Mouse (Mus musculus): ENCODE measurements around the gene Cyp2d11. TPM values are rescaled to one million over a fixed set of nuclear protein-coding genes. Genes with fewer than 3 reads are reported as not detected.
"Not testable (repeated sequence)": the region's sequence is repeated elsewhere in the genome, so short reads cannot be mapped to it uniquely, and the experiment has no call there.

Gene Cyp2d11
- polyA plus RNA-seq, 1 experiment from 2014 or later: not detected

GRCm38 (mm10) chr15:82378261-82379180 lies 15.3 kb downstream of the Cyp2d11 start:
- ATAC-seq (ENCODE audit: low FRiP score): no peak
- peaks cover 30% of the 10 kb centered on the region for H3K4me1 ChIP-seq
- H3K9ac ChIP-seq: no peak overlapping the region
- H3K27me3 ChIP-seq: no peaks in the 10 kb centered on the region
- WGBS: 60% methylated on average over 15 of the region's 15 CpGs
- no peaks in the 10 kb centered on the region for H3K9me3 ChIP-seq
- H3K4me3 ChIP-seq (replicated peaks): no peak overlapping the region
- H3K36me3 ChIP-seq (replicated peaks): no peaks in the 10 kb centered on the region
- no peak overlapping the region for H3K27ac ChIP-seq
- H3K4me2 ChIP-seq: no peak overlapping the region

GRCm38 (mm10) chr15:82377701-82378100 lies 16.1 kb downstream of the Cyp2d11 start:
- Histone ChIP-seq H3K4me3 (replicated peaks) (no peak overlapping the region), H3K36me3 (replicated peaks) (no peaks in the 10 kb centered on the region), H3K4me1 (peaks cover 30% of the 10 kb centered on the region), H3K9ac (no peak overlapping the region), H3K4me2 (no peak overlapping the region), H3K27ac (no peak overlapping the region), H3K9me3 (no peaks in the 10 kb centered on the region), H3K27me3 (no peaks in the 10 kb centered on the region)
- ATAC-seq (ENCODE audit: low FRiP score): no peak
- 80% methylated on average over 5 of the region's 5 CpGs for WGBS

GRCm38 (mm10) chr15:82376393-82377138 lies 17.3 kb downstream of the Cyp2d11 start:
- no peaks in the 10 kb centered on the region for H3K36me3 ChIP-seq (replicated peaks)
- WGBS: 57% methylated on average over 17 of the region's 17 CpGs
- no peak overlapping the region for H3K4me2 ChIP-seq
- H3K9ac ChIP-seq: no peak overlapping the region
- H3K4me3 ChIP-seq (replicated peaks): no peak overlapping the region
- H3K27me3 ChIP-seq: no peaks in the 10 kb centered on the region
- ATAC-seq (ENCODE audit: low FRiP score): no peak
- H3K27ac ChIP-seq: peak overlapping the region; percentile 36; the same call in 1 of the 2 replicates
- no peaks in the 10 kb centered on the region for H3K9me3 ChIP-seq
- peaks cover 30% of the 10 kb centered on the region for H3K4me1 ChIP-seq

- Histone ChIP-seq H3K4me3 (replicated peaks) (no peak overlapping the region), H3K27ac (no peak overlapping the region), H3K4me1 (peaks cover 27% of the 10 kb centered on the region), H3K9me3 (no peaks in the 10 kb centered on the region), H3K36me3 (replicated peaks) (no peaks in the 10 kb centered on the region), H3K4me2 (no peak overlapping the region), H3K27me3 (no peaks in the 10 kb centered on the region), H3K9ac (no peak overlapping the region)
- WGBS: 86% methylated on average over 9 of the region's 9 CpGs
- no peak for ATAC-seq (ENCODE audit: low FRiP score)
Observed at GRCm38 (mm10) chr15:82375855-82376254, 18.0 kb downstream of the Cyp2d11 start.

GRCm38 (mm10) chr15:82374437-82374836 lies 19.4 kb downstream of the Cyp2d11 start:
- H3K9ac ChIP-seq: no peak overlapping the region
- no peaks in the 10 kb centered on the region for H3K36me3 ChIP-seq (replicated peaks)
- H3K27me3 ChIP-seq: no peaks in the 10 kb centered on the region
- no peak overlapping the region for H3K4me3 ChIP-seq (replicated peaks)
- H3K4me1 ChIP-seq: peaks cover 16% of the 10 kb centered on the region; the same call in 1 of the 2 replicates
- 79% methylated on average over 5 of the region's 5 CpGs for WGBS
- no peak for ATAC-seq (ENCODE audit: low FRiP score)
- no peaks in the 10 kb centered on the region for H3K9me3 ChIP-seq
- no peak overlapping the region for H3K4me2 ChIP-seq
- no peak overlapping the region for H3K27ac ChIP-seq

GRCm38 (mm10) chr15:82372991-82373390 lies 20.8 kb downstream of the Cyp2d11 start:
- ATAC-seq (ENCODE audit: low FRiP score): no peak
- no peak overlapping the region for H3K9ac ChIP-seq
- WGBS: 88% methylated on average over 5 of the region's 5 CpGs
- peaks cover 10% of the 10 kb centered on the region; the same call in 1 of the 2 replicates for H3K4me1 ChIP-seq
- H3K9me3 ChIP-seq: no peaks in the 10 kb centered on the region
- no peak overlapping the region for H3K27ac ChIP-seq
- H3K4me2 ChIP-seq: no peak overlapping the region
- H3K27me3 ChIP-seq: no peaks in the 10 kb centered on the region
- no peak overlapping the region for H3K4me3 ChIP-seq (replicated peaks)
- no peaks in the 10 kb centered on the region for H3K36me3 ChIP-seq (replicated peaks)

GRCm38 (mm10) chr15:82372446-82372845 lies 21.4 kb downstream of the Cyp2d11 start:
- Histone ChIP-seq H3K4me2 (no peak overlapping the region), H3K4me3 (replicated peaks) (no peak overlapping the region), H3K4me1 (peaks cover 8% of the 10 kb centered on the region; the same call in 1 of the 2 replicates), H3K36me3 (replicated peaks) (no peaks in the 10 kb centered on the region), H3K27me3 (no peaks in the 10 kb centered on the region), H3K27ac (no peak overlapping the region), H3K9me3 (no peaks in the 10 kb centered on the region), H3K9ac (no peak overlapping the region)
- ATAC-seq (ENCODE audit: low FRiP score): no peak
- WGBS: 88% methylated on average over 6 of the region's 6 CpGs

GRCm38 (mm10) chr15:82368851-82369250 lies 25.0 kb downstream of the Cyp2d11 start:
- ATAC-seq (ENCODE audit: low FRiP score): no peak

GRCm38 (mm10) chr15:82368146-82368545 lies 25.7 kb downstream of the Cyp2d11 start:
- H3K4me1 ChIP-seq: no peaks in the 10 kb centered on the region
- WGBS: 92% methylated on average over 4 of the region's 4 CpGs
- no peak overlapping the region for H3K9ac ChIP-seq
- no peak overlapping the region for H3K4me2 ChIP-seq
- no peak overlapping the region for H3K27ac ChIP-seq
- no peaks in the 10 kb centered on the region for H3K9me3 ChIP-seq
- H3K36me3 ChIP-seq (replicated peaks): no peaks in the 10 kb centered on the region
- H3K4me3 ChIP-seq (replicated peaks): no peak overlapping the region
- ATAC-seq (ENCODE audit: low FRiP score): no peak
- H3K27me3 ChIP-seq: no peaks in the 10 kb centered on the region

More at GRCm38 (mm10) chr15:82368851-82369250, 25.0 kb downstream of the Cyp2d11 start:
- H3K36me3 ChIP-seq (replicated peaks): no peaks in the 10 kb centered on the region
- H3K9ac ChIP-seq: no peak overlapping the region
- no peaks in the 10 kb centered on the region for H3K9me3 ChIP-seq
- H3K4me3 ChIP-seq (replicated peaks): no peak overlapping the region
- 83% methylated on average over 1 of the region's 1 CpGs for WGBS
- no peak overlapping the region for H3K27ac ChIP-seq
- no peaks in the 10 kb centered on the region for H3K4me1 ChIP-seq
- H3K27me3 ChIP-seq: no peaks in the 10 kb centered on the region
- no peak overlapping the region for H3K4me2 ChIP-seq

GRCm38 (mm10) chr15:82364561-82364960 lies 29.3 kb downstream of the Cyp2d11 start:
- H3K4me3 ChIP-seq (replicated peaks); H3K4me1 ChIP-seq; H3K36me3 ChIP-seq (replicated peaks); ATAC-seq (ENCODE audit: low FRiP score); H3K9me3 ChIP-seq; H3K27me3 ChIP-seq; H3K4me2 ChIP-seq; H3K9ac ChIP-seq; H3K27ac ChIP-seq: not testable (repeated sequence)
- WGBS: 16% methylated on average over 6 of the region's 9 CpGs

- WGBS: 77% methylated on average over 11 of the region's 12 CpGs
- not testable (repeated sequence) for H3K27ac ChIP-seq; H3K4me3 ChIP-seq (replicated peaks); H3K9me3 ChIP-seq; H3K36me3 ChIP-seq (replicated peaks); ATAC-seq (ENCODE audit: low FRiP score); H3K4me2 ChIP-seq; H3K27me3 ChIP-seq; H3K4me1 ChIP-seq; H3K9ac ChIP-seq
Observed at GRCm38 (mm10) chr15:82363801-82364200, 30.0 kb downstream of the Cyp2d11 start.

- Histone ChIP-seq H3K4me1 (no peaks in the 10 kb centered on the region), H3K27me3 (no peaks in the 10 kb centered on the region), H3K36me3 (replicated peaks) (no peaks in the 10 kb centered on the region), H3K4me2 (no peak overlapping the region), H3K9ac (no peak overlapping the region), H3K9me3 (no peaks in the 10 kb centered on the region), H3K4me3 (replicated peaks) (no peak overlapping the region), H3K27ac (no peak overlapping the region)
- ATAC-seq (ENCODE audit: low FRiP score): no peak
- 94% methylated on average over 4 of the region's 4 CpGs for WGBS
Observed at GRCm38 (mm10) chr15:82362234-82362633, 31.6 kb downstream of the Cyp2d11 start.
